Mouse (Mus musculus) midbrain, postnatal 0 days (tissue): ENCODE data around the gene Cdc25b. TPM values are rescaled to one million over a fixed set of nuclear protein-coding genes. Genes with fewer than 3 reads are reported as not detected.

Experiments used
- ATAC-seq: fragments of 200-750 bp; cut with Nextera tagmentation; 2 replicates; pipeline ENCODE4 v1.8.0; 2017; ENCODE audit warnings: moderate number of reproducible peaks, mild to moderate bottlenecking, moderate TSS enrichment, moderate library complexity; ENCODE audit not compliant: low FRiP score
- DNase-seq: peaks from one replicate; pipeline ENCODE4 v3.0.0-alpha.2; 2015; ENCODE audit warnings: low spot score
- H3K27ac ChIP-seq: fragments of 300-500 bp; sonication (generic); 2 replicates; pipeline ENCODE4 v1.5.1; 2014; ENCODE audit warnings: low read depth, mild to moderate bottlenecking, low read length, mixed read lengths
- H3K27me3 ChIP-seq: fragments of 300-500 bp; sonication (generic); 2 replicates; pipeline ENCODE4 v1.6.1; 2014; ENCODE audit warnings: low read length, control low read depth, mixed read lengths; ENCODE audit not compliant: insufficient read depth
- H3K36me3 ChIP-seq: fragments of 300-500 bp; sonication (generic); 2 replicates; pipeline ENCODE4 v1.6.1; 2014; ENCODE audit warnings: low read length, control low read depth, mixed read lengths; ENCODE audit not compliant: insufficient read depth
- H3K4me1 ChIP-seq: fragments of 300-500 bp; sonication (generic); 2 replicates; pipeline ENCODE4 v1.6.1; 2014; ENCODE audit warnings: mild to moderate bottlenecking, control low read depth, antibody characterized with exemption, low read length, mixed read lengths; ENCODE audit not compliant: insufficient read depth
- H3K4me2 ChIP-seq: fragments of 300-500 bp; sonication (generic); 2 replicates; pipeline ENCODE4 v1.6.1; 2014; ENCODE audit warnings: low read depth, mild to moderate bottlenecking, low read length, mixed read lengths; ENCODE audit not compliant: poor library complexity, severe bottlenecking
- H3K4me3 ChIP-seq: fragments of 300-500 bp; sonication (generic); 2 replicates; pipeline ENCODE4 v1.5.1; 2014; ENCODE audit warnings: low read depth, mild to moderate bottlenecking, low read length, moderate library complexity
- H3K9ac ChIP-seq: fragments of 300-500 bp; sonication (generic); replicated peaks from 2 replicates; pipeline ENCODE4 v1.6.1; 2014; ENCODE audit warnings: mild to moderate bottlenecking, low read length, moderate library complexity, mixed read lengths; ENCODE audit not compliant: poor library complexity, severe bottlenecking
- H3K9me3 ChIP-seq: fragments of 300-500 bp; sonication (generic); 2 replicates; pipeline ENCODE4 v1.6.1; 2016; ENCODE audit warnings: low read length, control low read depth
- CTCF ChIP-seq: IDR thresholded peaks from 2 replicates; pipeline ENCODE4 v1.5.1; 2016; ENCODE audit warnings: antibody characterized with exemption, mild to moderate bottlenecking
- WGBS: fragments of 180-500 bp; shearing (Covaris S2); extraction: QIAGEN DNeasy Blood & Tissue Kit; methylation state at CpG from one replicate; pipeline ENCODE4 v1.1.7; 2014; 5-methylcytosine and 5-hydroxymethylcytosine counted together
- polyA plus RNA-seq: library from polyadenylated mRNA; unstranded; fragments of >200 nt; fragmentation: Nextera tagmentation; extraction: Ambion mirVana; gene quantifications from 2 replicates; pipeline ENCODE4 v1.2.1, GENCODE M21; 2015
- total RNA-seq: library from RNA; depleted of rRNA; stranded (reverse); fragments of >200 nt; gene quantifications from 2 replicates; pipeline ENCODE4 v1.2.3, GENCODE M21; 2014

The Cdc25b gene
- total and polyA plus RNA-seq, 2 experiments from 2014 or later = 10.0 to 15.1 TPM

- Histone ChIP-seq H3K9me3 (no peaks in the 10 kb centered on the region), H3K36me3 (peaks cover 13% of the 10 kb centered on the region), H3K4me1 (0 out of 2 replicates have a peak, but pooled peaks cover 2% of the 10 kb centered on the region), H3K27me3 (no peaks in the 10 kb centered on the region), H3K4me2 (peak overlapping the region; percentile 58), H3K4me3 (peak overlapping the region; percentile 59), H3K9ac (peak overlapping the region; percentile 74), H3K27ac (peak overlapping the region; percentile 91)
- ATAC-seq (peak; percentile 96), DNase-seq (peak; percentile 96)
- WGBS = under 1% methylated on average over 50 of the region's 50 CpGs
- peak; percentile 96 for TF ChIP-seq CTCF
These were observed 23.4 kb downstream of the Cdc25b start for GRCm38 (mm10) chr2:131209969-131210792.

GRCm38 (mm10) chr2:131211026-131211615 is 24.4 kb downstream of the Cdc25b start:
- Histone ChIP-seq H3K27me3 (no peaks in the 10 kb centered on the region), H3K9me3 (no peaks in the 10 kb centered on the region), H3K9ac (peak overlapping the region; percentile 74; the same call in 1 of the 2 replicates), H3K4me2 (peak overlapping the region; percentile 58), H3K36me3 (peaks cover 13% of the 10 kb centered on the region), H3K27ac (peak overlapping the region; percentile 91), H3K4me3 (peak overlapping the region; percentile 59), H3K4me1 (0 out of 2 replicates have a peak, but pooled peaks cover 2% of the 10 kb centered on the region)
- no peak for ATAC-seq
- WGBS = 62% methylated on average over 9 of the region's 9 CpGs
- no peak for DNase-seq
- TF ChIP-seq CTCF = no peak

- 87% methylated on average over 7 of the region's 7 CpGs for WGBS
- H3K4me3 ChIP-seq = no peak overlapping the region
- TF ChIP-seq CTCF = no peak
- ATAC-seq = no peak
- H3K4me1 ChIP-seq = 0 out of 2 replicates have a peak, but pooled peaks cover 2% of the 10 kb centered on the region
- H3K27ac ChIP-seq = no peak overlapping the region
- no peak overlapping the region for H3K4me2 ChIP-seq
- H3K9me3 ChIP-seq = no peaks in the 10 kb centered on the region
- DNase-seq = no peak
- H3K9ac ChIP-seq = no peak overlapping the region
- no peaks in the 10 kb centered on the region for H3K27me3 ChIP-seq
- H3K36me3 ChIP-seq = peaks cover 13% of the 10 kb centered on the region
These were observed 27.0 kb downstream of the Cdc25b start for GRCm38 (mm10) chr2:131213773-131214172.

DNA sequence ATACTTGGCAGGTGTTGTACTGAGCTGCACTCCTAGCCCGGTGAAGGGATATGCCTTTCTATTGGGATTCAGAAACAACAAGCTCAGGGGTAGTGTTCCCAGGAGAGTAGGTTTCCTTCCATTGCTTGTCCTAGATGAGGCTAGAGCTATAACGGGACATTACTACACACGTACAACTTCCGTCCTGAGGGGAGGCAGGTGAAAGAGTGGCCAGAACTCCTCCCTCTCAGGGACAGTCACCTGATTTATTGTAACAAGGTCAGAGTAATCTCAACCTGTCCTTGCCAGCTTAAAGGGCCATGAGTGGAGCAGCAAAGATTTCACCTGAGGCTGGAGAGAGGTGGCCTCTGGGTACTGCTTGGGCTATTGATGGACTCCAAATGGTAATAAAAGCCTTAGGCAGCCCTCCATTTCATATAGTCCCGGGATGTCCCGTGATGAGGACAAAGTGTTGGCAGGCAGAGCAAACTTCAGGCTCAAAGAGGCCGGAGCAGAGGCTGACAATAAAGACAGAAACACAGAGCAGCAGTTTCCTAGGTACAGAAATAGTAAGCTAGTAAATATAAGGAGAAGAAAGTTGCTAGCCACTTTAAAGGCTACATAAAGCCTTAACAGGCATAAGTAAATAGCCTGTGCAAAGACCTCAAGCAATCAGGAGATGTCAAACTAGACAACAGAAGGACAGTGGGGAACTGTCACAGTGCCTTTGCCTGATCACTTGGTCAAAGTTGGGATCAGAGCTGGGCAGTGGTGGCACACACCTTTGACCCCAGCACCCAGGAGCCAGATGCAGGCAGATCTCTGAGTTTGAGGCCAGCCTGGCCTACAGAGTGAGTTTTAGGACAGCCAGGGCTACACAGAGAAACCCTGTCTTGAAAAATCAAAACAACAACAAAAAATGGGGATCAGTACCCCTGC is 29.5 kb downstream of the Cdc25b start:
- no peak for DNase-seq
- 85% methylated on average over 7 of the region's 7 CpGs for WGBS
- Histone ChIP-seq H3K27ac (no peak overlapping the region), H3K4me1 (no peaks in the 10 kb centered on the region), H3K4me3 (no peak overlapping the region), H3K9ac (no peak overlapping the region), H3K4me2 (no peak overlapping the region), H3K27me3 (no peaks in the 10 kb centered on the region), H3K9me3 (no peaks in the 10 kb centered on the region), H3K36me3 (peaks cover 13% of the 10 kb centered on the region)
- no peak for TF ChIP-seq CTCF
- ATAC-seq = no peak

DNA sequence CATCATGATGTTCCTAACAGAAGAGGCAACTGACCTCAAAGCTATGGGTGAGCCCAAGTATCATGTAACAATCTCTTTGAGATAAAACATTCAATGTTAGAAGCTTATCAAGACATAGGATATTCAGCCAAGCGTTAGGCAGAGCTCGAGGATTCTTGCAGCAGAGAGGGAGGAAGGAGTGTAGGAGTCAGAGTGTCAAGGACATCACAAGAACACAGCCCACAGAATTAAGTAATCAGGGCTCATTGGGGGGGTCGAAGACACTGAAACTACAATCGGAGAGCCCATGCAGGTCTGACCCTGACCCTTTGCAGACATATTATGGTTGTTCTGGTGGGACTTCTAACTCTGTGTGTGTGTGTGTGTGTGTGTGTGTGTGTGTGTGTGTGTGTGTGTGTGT is 33.3 kb downstream of the Cdc25b start:
- Histone ChIP-seq H3K36me3 (no peaks in the 10 kb centered on the region), H3K4me2 (no peak overlapping the region), H3K27me3 (no peaks in the 10 kb centered on the region), H3K9ac (no peak overlapping the region), H3K4me3 (no peak overlapping the region), H3K27ac (no peak overlapping the region), H3K4me1 (no peaks in the 10 kb centered on the region), H3K9me3 (no peaks in the 10 kb centered on the region)
- 77% methylated on average over 4 of the region's 4 CpGs for WGBS
- ATAC-seq (no peak), DNase-seq (no peak)
- no peak for TF ChIP-seq CTCF
